Mouse (Mus musculus): ENCODE results near the gene Slx1b.
"Not testable (repeated sequence)": the region's sequence is repeated elsewhere in the genome, so short reads cannot be mapped to it uniquely, and the experiment has no call there.

Slx1b gene

GRCm38 (mm10) chr7:126702358-126702757 lies 6.8 kb upstream of the Slx1b start:
- no peak for DNase-seq

- no peak for DNase-seq
Observed at GRCm38 (mm10) chr7:126701559-126702357, 6.2 kb upstream of the Slx1b start.

- peak; percentile 93 for DNase-seq
Observed at GRCm38 (mm10) chr7:126701070-126701469, 5.5 kb upstream of the Slx1b start.

GRCm38 (mm10) chr7:126700063-126701015 lies 4.8 kb upstream of the Slx1b start:
- DNase-seq, result no peak

GRCm38 (mm10) chr7:126697838-126698237 lies 2.3 kb upstream of the Slx1b start:
- DNase-seq, result no peak

GRCm38 (mm10) chr7:126696886-126697285 lies 1.3 kb upstream of the Slx1b start:
- no peak for DNase-seq

GRCm38 (mm10) chr7:126696303-126696702 lies 719 bp upstream of the Slx1b start:
- no peak for DNase-seq

GRCm38 (mm10) chr7:126695210-126695611 lies 373 bp downstream of the Slx1b start, which contains the start of gene Bola2:
Gene Bola2 (plus strand): TSS chr7:126695401.
- peak; percentile 76 for DNase-seq

- peak; percentile 1 for DNase-seq
Observed at GRCm38 (mm10) chr7:126694441-126695051, 1.0 kb downstream of the Slx1b start.

- DNase-seq, result no peak
Observed at GRCm38 (mm10) chr7:126693781-126694180, 1.8 kb downstream of the Slx1b start.

- peak; percentile 94 for DNase-seq
Observed at GRCm38 (mm10) chr7:126693256-126693655, 2.3 kb downstream of the Slx1b start.

GRCm38 (mm10) chr7:126692426-126692825 lies 3.2 kb downstream of the Slx1b start:
- DNase-seq, result no peak

GRCm38 (mm10) chr7:126691676-126692075 lies 3.9 kb downstream of the Slx1b start:
- no peak for DNase-seq

GRCm38 (mm10) chr7:126690737-126691136 lies 4.8 kb downstream of the Slx1b start:
- DNase-seq, result no peak

- no peak for DNase-seq
Observed at GRCm38 (mm10) chr7:126689021-126689420, 6.6 kb downstream of the Slx1b start.

- DNase-seq, result not testable (repeated sequence)
Observed at GRCm38 (mm10) chr7:126688156-126688555, 7.4 kb downstream of the Slx1b start.

GRCm38 (mm10) chr7:126681221-126681620 lies 14.4 kb downstream of the Slx1b start:
- no peak for DNase-seq

- no peak for DNase-seq
Observed at GRCm38 (mm10) chr7:126679683-126680082, 15.9 kb downstream of the Slx1b start.

GRCm38 (mm10) chr7:126678545-126679341 lies 16.8 kb downstream of the Slx1b start:
- no peak for DNase-seq

GRCm38 (mm10) chr7:126676631-126677220 lies 18.9 kb downstream of the Slx1b start:
- DNase-seq, result no peak

GRCm38 (mm10) chr7:126676207-126676606 lies 19.4 kb downstream of the Slx1b start, which contains the start of gene Sult1a1:
Gene Sult1a1 (minus strand): TSS chr7:126676432.
- peak; percentile 89 for DNase-seq

GRCm38 (mm10) chr7:126675104-126675503 lies 20.5 kb downstream of the Slx1b start:
- DNase-seq, result no peak

Data from lung, postnatal 10 days (tissue).